Mouse (Mus musculus) urinary bladder, postnatal 25 days (tissue): ENCODE data around the gene Dact1.

Source experiments
- DNase-seq: peaks from one replicate; pipeline ENCODE4 v3.0.0; 2022; ENCODE audit warnings: low spot score

Gene Dact1

DNA sequence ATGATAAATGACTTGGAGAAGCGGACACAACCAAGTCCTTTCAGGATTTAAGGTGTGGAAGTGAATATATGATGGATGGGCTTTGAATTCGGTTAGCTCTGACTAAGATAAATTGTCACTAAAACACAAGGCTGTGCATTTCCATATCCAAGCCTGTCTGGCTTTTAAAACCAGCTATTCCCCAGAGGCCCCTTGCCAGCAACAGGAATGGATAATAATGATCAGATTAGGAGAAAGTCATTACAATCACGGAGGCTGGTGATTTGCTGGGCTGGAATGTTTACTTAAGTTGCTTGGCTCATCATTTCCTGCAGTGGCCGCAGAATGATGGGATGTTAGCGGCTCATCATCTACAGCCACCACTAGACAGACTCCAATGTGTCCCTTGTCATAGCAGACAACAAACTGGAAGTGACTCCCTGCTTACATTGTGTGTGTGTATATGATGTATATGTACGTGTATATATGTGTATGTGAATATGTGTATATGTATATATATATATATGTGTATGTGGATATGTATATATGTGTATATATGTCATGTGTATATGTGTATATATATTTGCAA, 28.3 kb downstream of the Dact1 start:
- DNase-seq, result no peak

DNA sequence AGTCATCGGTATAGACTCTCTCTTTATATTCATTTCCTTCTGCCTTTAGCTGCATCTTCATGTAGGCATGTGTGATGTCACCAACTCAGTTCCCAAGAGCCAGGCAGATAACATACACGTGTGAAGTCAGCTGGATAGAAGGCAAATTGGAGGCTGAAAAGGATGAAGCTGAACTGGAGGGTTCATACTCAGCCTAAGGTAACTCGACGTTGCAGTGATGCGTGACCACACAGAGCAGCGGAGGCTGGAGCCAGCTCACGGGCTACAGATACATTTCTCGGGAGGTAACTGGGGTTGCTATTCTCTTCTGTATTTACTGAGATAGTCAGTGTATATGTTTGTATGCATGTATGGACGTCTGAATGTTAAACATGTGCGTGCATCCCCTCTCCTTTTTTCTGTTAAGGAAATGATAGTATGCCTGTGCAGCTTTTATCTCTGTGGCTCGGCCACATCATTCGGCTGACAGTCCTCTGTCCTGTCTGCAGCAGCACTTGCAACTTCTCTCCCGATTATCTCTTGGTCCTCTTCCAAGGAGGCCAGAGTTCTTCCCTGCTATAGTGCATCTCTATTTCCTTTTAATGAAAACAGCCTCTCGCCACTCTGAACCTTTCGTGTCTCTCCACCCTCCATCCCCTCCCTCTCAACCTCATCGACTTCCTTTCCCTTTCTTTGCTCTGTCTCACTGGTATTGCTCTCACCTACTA, 29.6 kb downstream of the Dact1 start:
- DNase-seq, result no peak

DNA sequence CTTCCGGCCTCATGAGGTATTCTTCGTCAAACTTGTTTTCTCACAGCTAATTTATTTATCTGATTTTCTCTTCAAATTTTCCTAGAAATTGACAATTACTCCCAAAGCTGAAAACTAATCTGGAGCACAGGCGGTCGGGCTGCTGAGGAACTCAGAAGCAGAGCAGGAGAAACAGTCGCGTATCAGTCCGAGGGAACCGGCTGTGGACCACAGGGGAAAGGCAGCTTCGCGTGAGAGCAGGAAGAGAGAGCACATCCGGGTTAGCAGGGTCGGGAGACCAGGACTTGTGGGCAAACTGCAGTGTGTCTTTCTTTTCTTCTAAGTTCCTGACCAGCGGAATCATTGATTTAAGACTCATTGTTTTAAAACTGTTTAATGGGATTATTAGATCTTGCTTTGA, 32.7 kb downstream of the Dact1 start:
- peak; percentile 9 for DNase-seq

DNA sequence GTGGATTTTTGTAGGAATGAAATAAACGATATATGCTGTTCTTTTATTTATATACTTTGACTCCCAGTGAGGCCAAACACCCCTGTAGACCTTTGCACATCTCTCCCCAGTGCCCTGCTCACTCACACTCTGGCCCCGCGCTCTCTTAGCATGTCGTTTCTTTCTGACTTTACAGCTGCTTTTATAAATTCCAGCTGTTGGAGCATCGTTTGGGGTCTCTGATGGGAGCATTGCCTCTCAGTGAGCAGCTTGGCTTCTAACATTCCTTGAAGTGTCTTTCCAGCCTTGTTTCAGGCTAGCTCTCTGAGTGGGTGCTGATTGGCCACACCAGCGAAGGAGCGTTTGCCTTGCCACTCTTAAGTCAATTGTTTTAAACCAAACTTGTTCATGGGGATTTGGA, 35.8 kb downstream of the Dact1 start:
- no peak for DNase-seq

DNA sequence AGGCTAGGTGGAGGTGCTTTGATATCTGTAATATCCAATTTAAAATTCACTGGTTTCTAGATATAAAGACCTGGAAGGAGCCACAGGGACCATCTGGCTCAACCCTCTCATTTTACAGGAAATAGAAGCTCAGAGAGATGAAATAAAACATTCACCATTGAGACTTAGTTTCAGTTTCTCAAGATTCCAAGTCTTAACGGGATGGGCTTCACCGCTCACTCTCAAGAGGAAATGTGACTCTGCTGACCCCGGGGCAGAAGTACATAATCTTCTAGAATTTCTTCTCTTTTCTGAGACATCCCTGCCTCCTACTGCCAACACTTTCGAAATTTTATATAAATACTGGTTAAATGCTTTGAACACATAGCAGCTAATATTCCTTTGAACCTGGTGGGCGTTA, 36.4 kb downstream of the Dact1 start:
- DNase-seq, result no peak

DNA sequence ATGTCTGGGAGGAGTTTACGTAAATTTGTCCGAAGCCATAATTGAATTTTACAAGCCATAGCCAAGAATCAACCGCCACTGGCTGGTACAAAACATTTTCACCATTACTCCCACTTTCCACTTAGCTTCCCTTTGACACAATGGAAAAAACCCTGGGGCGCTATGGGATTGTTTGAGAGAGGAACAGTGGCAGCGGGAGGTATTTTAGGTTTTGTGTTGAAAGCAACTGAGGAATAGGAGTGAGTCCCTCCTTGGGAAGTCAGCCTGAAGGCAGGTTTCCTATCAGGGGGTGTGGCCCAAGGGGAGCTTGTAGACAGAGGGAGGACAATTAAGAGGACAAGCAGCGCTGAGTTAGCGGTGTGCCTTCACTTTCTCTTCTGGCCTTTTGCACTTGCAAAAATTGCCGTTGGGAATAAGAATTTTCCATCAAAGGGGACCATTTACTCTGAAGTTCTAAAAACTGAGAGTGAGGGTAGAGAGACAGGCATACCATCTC, 38.8 kb downstream of the Dact1 start:
- DNase-seq, result no peak

DNA sequence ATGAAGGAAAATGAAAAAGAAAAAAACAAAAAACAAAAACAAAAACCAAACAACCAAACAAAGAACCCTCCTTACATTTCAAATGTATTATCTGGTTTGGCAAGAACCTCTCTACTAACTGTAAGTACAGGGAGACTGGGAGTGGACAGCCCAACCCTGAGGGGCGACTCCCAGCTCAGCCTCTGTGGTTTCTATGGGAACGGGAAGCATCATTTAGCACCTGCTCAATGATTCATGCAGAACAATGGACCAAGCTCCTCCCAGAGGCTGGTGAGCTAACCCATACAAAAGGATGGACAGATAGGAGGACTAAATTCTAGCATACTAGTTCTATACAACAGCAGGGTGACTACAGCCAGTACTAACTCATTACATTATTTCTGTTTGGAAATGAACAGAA, 40.4 kb downstream of the Dact1 start:
- no peak for DNase-seq

GRCm38 (mm10) chr12:71354656-71355055, 45.0 kb downstream of the Dact1 start:
- DNase-seq, result no peak

- no peak for DNase-seq
These were observed 45.4 kb downstream of the Dact1 start for GRCm38 (mm10) chr12:71355092-71355491.

- no peak for DNase-seq
These were observed 51.9 kb downstream of the Dact1 start for GRCm38 (mm10) chr12:71361616-71362015.

DNA sequence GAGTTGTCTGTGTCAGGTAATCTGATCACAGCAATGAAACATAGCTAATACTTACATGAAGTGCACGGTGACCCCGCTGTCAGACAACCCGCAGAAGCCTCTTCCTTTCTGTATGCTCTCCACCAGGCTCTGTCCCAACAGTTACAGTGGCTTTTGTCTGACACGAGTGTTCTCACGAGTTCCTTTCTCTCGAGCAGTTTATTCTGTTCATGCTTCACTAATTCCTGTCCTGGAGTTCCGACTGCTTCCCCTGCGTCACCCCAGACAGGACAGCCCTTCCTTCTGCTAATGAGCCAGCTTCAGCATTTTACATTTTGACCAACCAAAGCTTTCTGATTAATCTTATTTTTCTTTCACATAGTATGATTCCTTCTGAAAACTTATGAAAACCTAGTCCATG, 52.7 kb downstream of the Dact1 start:
- no peak for DNase-seq

DNA sequence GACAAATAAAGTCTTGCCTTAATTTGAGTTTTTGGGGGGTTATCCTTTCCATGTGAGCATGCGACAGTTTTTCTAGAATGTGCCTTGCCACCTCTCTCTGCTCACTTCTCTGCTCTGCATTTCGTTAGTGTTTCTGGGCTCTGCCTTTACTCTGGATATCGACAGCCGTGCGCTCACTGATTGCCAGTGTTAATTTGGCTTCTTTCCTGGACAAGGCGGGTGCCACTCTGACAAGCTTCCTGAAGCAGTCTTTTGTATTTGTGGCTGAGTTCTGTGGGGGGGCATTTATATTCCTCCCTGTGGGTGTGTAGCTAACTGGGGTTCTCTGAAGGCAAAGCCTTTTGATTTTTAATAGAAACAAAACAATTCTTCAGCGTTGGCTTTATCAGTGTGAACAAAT, 54.4 kb downstream of the Dact1 start:
- no peak for DNase-seq

- no peak for DNase-seq
These were observed 54.8 kb downstream of the Dact1 start for GRCm38 (mm10) chr12:71364531-71364930.

GRCm38 (mm10) chr12:71365208-71365607, 55.5 kb downstream of the Dact1 start:
- no peak for DNase-seq

GRCm38 (mm10) chr12:71366175-71366574, 56.5 kb downstream of the Dact1 start:
- DNase-seq, result no peak

GRCm38 (mm10) chr12:71368631-71369030, 58.9 kb downstream of the Dact1 start:
- no peak for DNase-seq
